Mouse (Mus musculus): Measurements from ENCODE around the gene Rbms3.

DNA sequence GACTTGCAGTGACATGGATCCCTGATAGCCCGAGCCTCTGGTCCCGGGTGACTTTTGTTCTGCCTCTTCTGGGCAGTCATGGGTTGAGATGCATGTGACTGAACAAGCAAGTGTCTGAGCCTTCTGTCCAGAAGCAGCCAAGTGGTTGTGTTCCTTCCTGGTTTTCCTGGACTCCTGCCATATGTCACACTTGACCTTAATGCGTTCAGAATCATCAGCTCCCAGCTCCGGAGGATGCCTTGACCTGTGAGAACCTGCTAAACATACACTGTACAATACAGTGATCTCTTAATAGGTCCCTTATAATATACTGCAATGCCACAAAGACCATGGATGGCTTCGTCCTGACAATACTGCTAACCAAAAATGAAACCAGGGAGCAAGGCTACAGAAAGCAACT lies 798.3 kb downstream of the Rbms3 start:
- TF ChIP-seq POLR2A (IDR thresholded peaks at IDR 0.05; ENCODE audit: insufficient read depth, low read depth, low read length) (no peak), CTCF (IDR thresholded peaks at IDR 0.05; ENCODE audit: insufficient read depth, low read depth, low read length) (no peak)
